Mouse (Mus musculus): ENCODE measurements at regions not wholly inside any gene's neighbourhood (a gene's known extent, or its start where the extent isn't known, plus 50 kb on each side); places are given as distances from the start of the nearest gene placed in this dataset.

DNA sequence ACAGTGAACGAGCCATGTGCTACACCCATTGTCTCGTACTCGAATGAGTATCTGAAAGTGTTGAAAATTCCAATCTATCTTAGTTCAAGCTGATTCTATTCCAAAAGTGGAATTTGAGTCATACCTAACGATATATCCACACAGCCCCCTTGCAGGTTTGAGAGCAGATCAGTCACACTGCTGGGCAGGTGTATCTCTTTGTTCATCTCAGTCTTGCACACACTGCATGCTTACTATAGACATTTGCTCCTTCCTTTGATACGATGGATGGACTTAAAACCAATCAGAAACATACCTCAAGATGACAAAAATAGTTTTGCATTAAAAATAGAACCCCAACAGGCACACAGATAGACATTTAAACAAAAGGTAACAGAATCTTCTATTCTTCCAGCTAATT lies 98.0 kb upstream of the Klf7 start:
- TF ChIP-seq ZC3H11A (IDR thresholded peaks at IDR 0.05; ENCODE audit: low read depth, low read length) (no peak), EP300 (IDR thresholded peaks at IDR 0.05; ENCODE audit: low read length) (no peak), CTCF (conservative IDR thresholded peaks at IDR 0.05 in 1 of 2, IDR thresholded peaks at IDR 0.05 in 1 of 2; ENCODE audit: low read depth in 2 of 2, low read length in 2 of 2) (no peak), ETS1 (conservative IDR thresholded peaks at IDR 0.05; ENCODE audit: low read depth, low read length) (no peak), JUN (IDR thresholded peaks at IDR 0.05; ENCODE audit: insufficient read depth, low read depth, low read length) (no peak), CHD1 (IDR thresholded peaks at IDR 0.05; ENCODE audit: low read depth, low read length) (no peak), JUND (conservative IDR thresholded peaks at IDR 0.05; ENCODE audit: low read depth, low read length) (no peak), SIN3A (IDR thresholded peaks at IDR 0.05; ENCODE audit: low read length) (no peak), MYC (IDR thresholded peaks at IDR 0.05; ENCODE audit: low read depth, low read length) (no peak), ZMIZ1 (IDR thresholded peaks at IDR 0.05; ENCODE audit: low read depth, low read length) (no peak), ZKSCAN1 (IDR thresholded peaks at IDR 0.05; ENCODE audit: borderline replicate concordance, low read depth, low read length) (no peak), IRF4 (IDR thresholded peaks at IDR 0.05; ENCODE audit: low read depth, low read length) (no peak), RAD21 (IDR thresholded peaks at IDR 0.05; ENCODE audit: low read depth, low read length) (no peak)

Data from CH12.LX (cell line).